Mouse (Mus musculus) limb, embryonic 11.5 days (tissue): ENCODE results near the gene Ccpg1. TPM values are rescaled to one million over a fixed set of nuclear protein-coding genes. Genes with fewer than 3 reads are reported as not detected.
A peak's percentile ranks its signal among the peaks of the same experiment; 100 is the strongest.

Experiments
- ATAC-seq: fragments of 200-750 bp; cut with Nextera tagmentation; 2 replicates; pipeline ENCODE4 v1.8.0; 2017; ENCODE audit warnings: low read depth; ENCODE audit not compliant: insufficient number of reproducible peaks, low FRiP score, low TSS enrichment
- DNase-seq: peaks from one replicate; pipeline ENCODE4 v3.0.0-alpha.2; 2015; ENCODE audit warnings: low spot score
- H3K27ac ChIP-seq: fragments of 300-500 bp; sonication (generic); replicated peaks from 2 replicates; pipeline ENCODE4 v1.5.1; 2014; ENCODE audit warnings: low read depth, mild to moderate bottlenecking, low read length
- H3K27me3 ChIP-seq: fragments of 300-500 bp; sonication (generic); 2 replicates; pipeline ENCODE4 v1.6.1; 2014; ENCODE audit warnings: mild to moderate bottlenecking, low read length, mixed read lengths; ENCODE audit not compliant: control insufficient read depth, insufficient read depth
- H3K36me3 ChIP-seq: fragments of 300-500 bp; sonication (generic); 2 replicates; pipeline ENCODE4 v1.6.1; 2014; ENCODE audit warnings: mild to moderate bottlenecking, low read length, moderate library complexity, mixed read lengths; ENCODE audit not compliant: control insufficient read depth, insufficient read depth
- H3K4me1 ChIP-seq: fragments of 300-500 bp; sonication (generic); 2 replicates; pipeline ENCODE4 v1.6.1; 2014; ENCODE audit warnings: low read length, mixed read lengths; ENCODE audit not compliant: control insufficient read depth, insufficient read depth
- H3K4me2 ChIP-seq: fragments of 300-500 bp; sonication (generic); 2 replicates; pipeline ENCODE4 v1.6.1; 2014; ENCODE audit warnings: low read depth, mild to moderate bottlenecking, moderate library complexity; ENCODE audit not compliant: severe bottlenecking
- H3K4me3 ChIP-seq: fragments of 300-500 bp; sonication (generic); 2 replicates; pipeline ENCODE4 v1.5.1; 2014; ENCODE audit warnings: low read depth, low read length
- H3K9ac ChIP-seq: fragments of 300-500 bp; sonication (generic); 2 replicates; pipeline ENCODE4 v1.6.1; 2014; ENCODE audit warnings: mild to moderate bottlenecking, low read length
- H3K9me3 ChIP-seq: fragments of 300-500 bp; sonication (generic); 2 replicates; pipeline ENCODE4 v1.6.1; 2016; ENCODE audit warnings: low read length; ENCODE audit not compliant: control insufficient read depth
- WGBS: fragments of 180-500 bp; shearing (Covaris S2); extraction: QIAGEN DNeasy Blood & Tissue Kit; methylation state at CpG from one replicate; pipeline ENCODE4 v1.1.7; 2014; 5-methylcytosine and 5-hydroxymethylcytosine counted together
- polyA plus RNA-seq: library from polyadenylated mRNA; unstranded; fragments of >200 nt; fragmentation: Nextera tagmentation; extraction: Ambion mirVana; gene quantifications from 2 replicates; pipeline ENCODE4 v1.2.1, GENCODE M21; 2014

Ccpg1 gene
- polyA plus RNA-seq, 1 experiment from 2014 or later, result 15.8 TPM

- H3K27ac ChIP-seq, result no peak within 1 kb of the TSS
- peak within 1 kb of the TSS; percentile 51 for H3K4me3 ChIP-seq
- H3K36me3 ChIP-seq, result no peaks in the 10 kb centered on the region
- peak within 1 kb of the TSS; percentile 94 for H3K4me2 ChIP-seq
- no peaks in the 10 kb centered on the region for H3K9me3 ChIP-seq
- H3K4me1 ChIP-seq, result peaks cover 8% of the 10 kb centered on the region; the same call in 1 of the 2 replicates
- ATAC-seq (peak; percentile 68), DNase-seq (peak; percentile 93)
- WGBS, result 1% methylated on average over 41 of the region's 41 CpGs
- H3K9ac ChIP-seq, result peak within 1 kb of the TSS; percentile 67
- H3K27me3 ChIP-seq, result 0 out of 2 replicates have a peak, but pooled peaks cover 2% of the 10 kb centered on the region
These were observed 59.2 kb downstream of the Ccpg1 start, which contains the start of gene Rab27a for GRCm38 (mm10) chr9:73044146-73045079. Gene Rab27a, plus strand, starts transcription at chr9:73044854.

GRCm38 (mm10) chr9:73045204-73045603, 60.0 kb downstream of the Ccpg1 start:
- Histone ChIP-seq H3K27me3 (0 out of 2 replicates have a peak, but pooled peaks cover 2% of the 10 kb centered on the region), H3K27ac (no peak overlapping the region), H3K4me2 (peak overlapping the region; percentile 94), H3K9me3 (no peaks in the 10 kb centered on the region), H3K36me3 (no peaks in the 10 kb centered on the region), H3K4me3 (peak overlapping the region; percentile 51), H3K9ac (peak overlapping the region; percentile 67), H3K4me1 (peaks cover 8% of the 10 kb centered on the region; the same call in 1 of the 2 replicates)
- WGBS, result 4% methylated on average over 7 of the region's 7 CpGs
- DNase-seq (peak; percentile 25), ATAC-seq (no peak)

GRCm38 (mm10) chr9:73045711-73046110, 60.5 kb downstream of the Ccpg1 start:
- H3K4me1 ChIP-seq, result peaks cover 8% of the 10 kb centered on the region; the same call in 1 of the 2 replicates
- H3K4me3 ChIP-seq, result 0 out of 2 replicates have a peak overlapping the region, but pooled peaks have one; percentile 51
- no peaks in the 10 kb centered on the region for H3K36me3 ChIP-seq
- H3K9ac ChIP-seq, result no peak overlapping the region
- WGBS, result 60% methylated on average over 10 of the region's 10 CpGs
- H3K27me3 ChIP-seq, result 0 out of 2 replicates have a peak, but pooled peaks cover 2% of the 10 kb centered on the region
- no peak overlapping the region for H3K4me2 ChIP-seq
- no peak overlapping the region for H3K27ac ChIP-seq
- no peak for ATAC-seq
- no peaks in the 10 kb centered on the region for H3K9me3 ChIP-seq
- DNase-seq, result no peak

- H3K9me3 ChIP-seq, result no peaks in the 10 kb centered on the region
- peaks cover 8% of the 10 kb centered on the region; the same call in 1 of the 2 replicates for H3K4me1 ChIP-seq
- no peak overlapping the region for H3K9ac ChIP-seq
- no peaks in the 10 kb centered on the region for H3K36me3 ChIP-seq
- DNase-seq, result no peak
- ATAC-seq, result no peak
- H3K27me3 ChIP-seq, result 0 out of 2 replicates have a peak, but pooled peaks cover 2% of the 10 kb centered on the region
- no peak overlapping the region for H3K4me3 ChIP-seq
- no peak overlapping the region for H3K4me2 ChIP-seq
- WGBS, result 88% methylated on average over 2 of the region's 2 CpGs
- no peak overlapping the region for H3K27ac ChIP-seq
These were observed 62.7 kb downstream of the Ccpg1 start for GRCm38 (mm10) chr9:73047906-73048305.

GRCm38 (mm10) chr9:73048927-73049326, 63.7 kb downstream of the Ccpg1 start:
- peaks cover 8% of the 10 kb centered on the region; the same call in 1 of the 2 replicates for H3K4me1 ChIP-seq
- no peaks in the 10 kb centered on the region for H3K36me3 ChIP-seq
- no peak for DNase-seq
- no peak overlapping the region for H3K4me3 ChIP-seq
- ATAC-seq, result no peak
- 25% methylated on average over 4 of the region's 4 CpGs for WGBS
- no peaks in the 10 kb centered on the region for H3K9me3 ChIP-seq
- H3K27ac ChIP-seq, result no peak overlapping the region
- no peak overlapping the region for H3K9ac ChIP-seq
- no peak overlapping the region for H3K4me2 ChIP-seq
- H3K27me3 ChIP-seq, result 0 out of 2 replicates have a peak, but pooled peaks cover 2% of the 10 kb centered on the region

GRCm38 (mm10) chr9:73049833-73050232, 64.6 kb downstream of the Ccpg1 start:
- no peak overlapping the region for H3K4me2 ChIP-seq
- 0 out of 2 replicates have a peak, but pooled peaks cover 2% of the 10 kb centered on the region for H3K27me3 ChIP-seq
- DNase-seq (no peak), ATAC-seq (no peak)
- no peaks in the 10 kb centered on the region for H3K36me3 ChIP-seq
- no peak overlapping the region for H3K9ac ChIP-seq
- no peaks in the 10 kb centered on the region for H3K9me3 ChIP-seq
- H3K4me1 ChIP-seq, result peaks cover 4% of the 10 kb centered on the region; the same call in 1 of the 2 replicates
- H3K27ac ChIP-seq, result no peak overlapping the region
- 81% methylated on average over 5 of the region's 5 CpGs for WGBS
- H3K4me3 ChIP-seq, result no peak overlapping the region

GRCm38 (mm10) chr9:73050606-73051005, 65.4 kb downstream of the Ccpg1 start:
- no peak overlapping the region for H3K27ac ChIP-seq
- H3K4me2 ChIP-seq, result no peak overlapping the region
- no peak overlapping the region for H3K4me3 ChIP-seq
- ATAC-seq (no peak), DNase-seq (no peak)
- H3K9ac ChIP-seq, result no peak overlapping the region
- H3K27me3 ChIP-seq, result 0 out of 2 replicates have a peak, but pooled peaks cover 2% of the 10 kb centered on the region
- H3K9me3 ChIP-seq, result no peaks in the 10 kb centered on the region
- 57% methylated on average over 8 of the region's 8 CpGs for WGBS
- no peaks in the 10 kb centered on the region for H3K36me3 ChIP-seq
- H3K4me1 ChIP-seq, result no peaks in the 10 kb centered on the region; the same call in 1 of the 2 replicates

- no peak overlapping the region for H3K27ac ChIP-seq
- H3K9me3 ChIP-seq, result no peaks in the 10 kb centered on the region
- no peak overlapping the region for H3K9ac ChIP-seq
- H3K27me3 ChIP-seq, result no peaks in the 10 kb centered on the region
- no peak overlapping the region for H3K4me3 ChIP-seq
- H3K36me3 ChIP-seq, result no peaks in the 10 kb centered on the region
- ATAC-seq (no peak), DNase-seq (no peak)
- no peaks in the 10 kb centered on the region; the same call in 1 of the 2 replicates for H3K4me1 ChIP-seq
- 43% methylated on average over 10 of the region's 10 CpGs for WGBS
- no peak overlapping the region for H3K4me2 ChIP-seq
These were observed 70.2 kb downstream of the Ccpg1 start for GRCm38 (mm10) chr9:73055441-73055911.
